ENCODE assay signal across 11 mouse cellular contexts in the genomic region with DNA sequence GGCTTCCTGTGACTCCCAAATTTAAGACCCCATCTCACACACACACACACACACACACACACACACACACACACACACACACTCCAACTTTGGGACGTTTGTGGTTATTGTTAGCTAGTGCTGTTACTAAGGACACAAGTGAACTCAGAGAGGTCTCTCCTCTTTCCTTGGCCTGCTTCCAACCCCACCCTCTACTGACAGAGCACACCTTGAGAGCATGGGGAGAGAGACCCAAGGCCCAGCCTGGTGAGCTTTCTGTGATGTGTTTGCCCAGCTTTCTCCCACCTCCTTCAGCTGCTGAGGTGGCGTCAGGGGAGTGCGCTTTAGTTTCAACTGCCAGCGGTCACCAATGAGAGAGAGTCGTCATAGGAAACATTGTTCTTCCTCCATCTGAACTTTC. TPM values are rescaled to one million over a fixed set of nuclear protein-coding genes. Genes with fewer than 3 reads are reported as not detected.
DNase-seq lines count a peak whose midpoint lies in the region; ATAC-seq lines count a peak whose summit lies in the region.
"Had no signal": no experiment of that assay in that cellular context is flagged by ENCODE, and none has a peak within 500 bp of the region (broad histone marks: within the 10 kb centered on the region; RNA-seq: fewer than 3 reads in every experiment).

No protein-coding gene starts in this region.

- no peak for ATAC-seq in kidney, embryonic 14.5 days (ENCODE audit: low FRiP score, low TSS enrichment)
- ATAC-seq in forebrain, embryonic 15.5 days (replicated peaks): no peak
- ATAC-seq in limb, embryonic 13.5 days (ENCODE audit: low FRiP score, low read depth): no peak
- ATAC-seq in midbrain, embryonic 13.5 days: no peak
- ATAC-seq in activated CD4-positive, CD25-positive, alpha-beta regulatory T cell, adult 4 months: no peak
- no peak for ATAC-seq in megakaryocyte progenitor cell, adult 5-6 weeks (replicated peaks; ENCODE audit: poor library complexity)

- DNase-seq in kidney, postnatal 4 days: no peak
- DNase-seq in layer of hippocampus, adult 8-10 months (ENCODE audit: low spot score in 2 of 2): no peak
- DNase-seq: gastrocnemius, postnatal 36 days; retina, postnatal 1 day had no signal

- peak overlapping the region; percentile 98; the same call in 1 of the 2 replicates for H3K4me2 ChIP-seq in kidney, embryonic 14.5 days (replicated peaks; ENCODE audit: low read depth, low read length)
- H3K4me2 ChIP-seq in forebrain, embryonic 15.5 days (replicated peaks): peak overlapping the region; percentile 85; the same call in 1 of the 2 replicates
- peak overlapping the region; percentile 98 for H3K4me2 ChIP-seq in limb, embryonic 13.5 days (replicated peaks)
- H3K4me2 ChIP-seq in midbrain, embryonic 13.5 days (replicated peaks): peak overlapping the region; percentile 91

- whole genome bisulfite sequencing in kidney, embryonic 14.5 days: 64% methylated on average over 5 of the region's 5 CpGs
- WGBS in forebrain, embryonic 15.5 days: 62% methylated on average over 5 of the region's 5 CpGs
- WGBS in limb, embryonic 13.5 days: 50% methylated on average over 5 of the region's 5 CpGs
- WGBS in midbrain, embryonic 13.5 days: 53% methylated on average over 5 of the region's 5 CpGs

- no peaks in the 10 kb centered on the region for H3K9me3 ChIP-seq in kidney, embryonic 14.5 days (ENCODE audit: control insufficient read depth, low read length)
- no peaks in the 10 kb centered on the region for H3K9me3 ChIP-seq in forebrain, embryonic 15.5 days
- no peaks in the 10 kb centered on the region for H3K9me3 ChIP-seq in limb, embryonic 13.5 days
- H3K9me3 ChIP-seq in midbrain, embryonic 13.5 days: no peaks in the 10 kb centered on the region
- H3K9me3 ChIP-seq: G1E had no signal

- peaks cover 14% of the 10 kb centered on the region; the same call in 1 of the 2 replicates for H3K4me1 ChIP-seq in kidney, embryonic 14.5 days (ENCODE audit: control insufficient read depth, insufficient read depth, low read length)
- H3K4me1 ChIP-seq in forebrain, embryonic 15.5 days: peaks cover 20% of the 10 kb centered on the region
- peaks cover 45% of the 10 kb centered on the region for H3K4me1 ChIP-seq in limb, embryonic 13.5 days
- H3K4me1 ChIP-seq in midbrain, embryonic 13.5 days (replicated peaks): peaks cover 34% of the 10 kb centered on the region

- H3K9ac ChIP-seq in kidney, embryonic 14.5 days (ENCODE audit: low read depth, low read length): no peak overlapping the region
- no peak overlapping the region for H3K9ac ChIP-seq in forebrain, embryonic 15.5 days (replicated peaks)
- no peak overlapping the region for H3K9ac ChIP-seq in limb, embryonic 13.5 days
- H3K9ac ChIP-seq in midbrain, embryonic 13.5 days (replicated peaks): no peak overlapping the region

- peak overlapping the region; percentile 56; the same call in 1 of the 2 replicates for H3K4me3 ChIP-seq in kidney, embryonic 14.5 days (ENCODE audit: low read length)
- H3K4me3 ChIP-seq in forebrain, embryonic 15.5 days: no peak overlapping the region
- H3K4me3 ChIP-seq in limb, embryonic 13.5 days: peak overlapping the region; percentile 57; the same call in 1 of the 2 replicates
- H3K4me3 ChIP-seq in midbrain, embryonic 13.5 days (replicated peaks): no peak overlapping the region

- H3K27ac ChIP-seq in kidney, embryonic 14.5 days (ENCODE audit: low read depth, low read length): no peak overlapping the region
- no peak overlapping the region for H3K27ac ChIP-seq in forebrain, embryonic 15.5 days (replicated peaks)
- no peak overlapping the region for H3K27ac ChIP-seq in limb, embryonic 13.5 days
- no peak overlapping the region for H3K27ac ChIP-seq in midbrain, embryonic 13.5 days

- H3K27me3 ChIP-seq in kidney, embryonic 14.5 days (ENCODE audit: control insufficient read depth, insufficient read depth, low read length): peaks cover 12% of the 10 kb centered on the region; the same call in 1 of the 2 replicates
- peaks cover 34% of the 10 kb centered on the region; the same call in 1 of the 2 replicates for H3K27me3 ChIP-seq in forebrain, embryonic 15.5 days
- peaks cover 61% of the 10 kb centered on the region for H3K27me3 ChIP-seq in limb, embryonic 13.5 days
- H3K27me3 ChIP-seq in midbrain, embryonic 13.5 days: peaks cover 76% of the 10 kb centered on the region

- no peaks in the 10 kb centered on the region for H3K36me3 ChIP-seq in kidney, embryonic 14.5 days (ENCODE audit: control insufficient read depth, insufficient read depth, low read length)
- no peaks in the 10 kb centered on the region for H3K36me3 ChIP-seq in forebrain, embryonic 15.5 days
- no peaks in the 10 kb centered on the region for H3K36me3 ChIP-seq in limb, embryonic 13.5 days
- no peaks in the 10 kb centered on the region for H3K36me3 ChIP-seq in midbrain, embryonic 13.5 days
- H3K36me3 ChIP-seq: G1E had no signal

RNA-seq across cellular contexts. Expression of a gene that starts 25.3 kb away (rescaled TPM):
- 36.0 and 42.4 TPM in 2 replicates for polyA plus RNA-seq in kidney, embryonic 14.5 days (2014; fragmentation: Nextera tagmentation; extraction: Ambion mirVana)
- polyA plus RNA-seq in forebrain, embryonic 15.5 days (2015; fragmentation: Nextera tagmentation; extraction: Ambion mirVana): 66.6 and 97.0 TPM in 2 replicates
- 52.3 and 53.4 TPM in 2 replicates for polyA plus RNA-seq in limb, embryonic 13.5 days (2015; fragmentation: Nextera tagmentation; extraction: Ambion mirVana)
- polyA plus RNA-seq in midbrain, embryonic 13.5 days (2015; fragmentation: Nextera tagmentation; extraction: Ambion mirVana): 36.2 and 36.3 TPM in 2 replicates
- under 1 TPM; 0.26 to 0.68 TPM for polyA plus RNA-seq in activated CD4-positive, CD25-positive, alpha-beta regulatory T cell, adult 4 months (2017; shearing (Covaris generic))
- 3.9 and 4.0 TPM in 2 replicates for total RNA-seq in megakaryocyte progenitor cell, adult 5-6 weeks (2015)
- 3.0 and 4.1 TPM in 2 replicates for total RNA-seq in megakaryocyte progenitor cell, adult 5-6 weeks (2017)
- 10 to 100 TPM; 87.5 to 90.5 (median 89.7) TPM for total RNA-seq in layer of hippocampus, adult 8-10 months (2022)

Comparison
In these comparisons a context has a peak if more than half of its experiments do, and no peak if none do; other contexts are left out.
1. H3K4me3 ChIP-seq: peak in kidney, embryonic 14.5 days (single experiment) and limb, embryonic 13.5 days (single experiment); none in forebrain, embryonic 15.5 days (single experiment) and midbrain, embryonic 13.5 days (single experiment).
2. RNA of a gene that starts 25.3 kb away (polyA plus RNA-seq): 66.6 to 97.0 TPM in forebrain, embryonic 15.5 days, 52.3 to 53.4 TPM in limb, embryonic 13.5 days, 36.0 to 42.4 TPM in kidney, embryonic 14.5 days and 36.2 to 36.3 TPM in midbrain, embryonic 13.5 days; 0.26 to 0.68 TPM in activated CD4-positive, CD25-positive, alpha-beta regulatory T cell, adult 4 months; every median in the first group is over 10 times any median in the second.
3. Peak in every context shown above with its lines, with median percentiles within 50 percentile points of each other: H3K4me2 ChIP-seq.